Mouse (Mus musculus) forebrain, postnatal 0 days (tissue): ENCODE results near the gene Sipa1l3. TPM values are rescaled to one million over a fixed set of nuclear protein-coding genes. Genes with fewer than 3 reads are reported as not detected.
A peak's percentile ranks its signal among the peaks of the same experiment; 100 is the strongest.

Experiments
- ATAC-seq: fragments of 200-750 bp; cut with Nextera tagmentation; 2 replicates; pipeline ENCODE4 v1.8.0; 2017; ENCODE audit warnings: mild to moderate bottlenecking, moderate library complexity
- DNase-seq: peaks from one replicate; pipeline ENCODE4 v3.0.0-alpha.2; 2015
- H3K27ac ChIP-seq: fragments of 300-500 bp; sonication (generic); 2 replicates; pipeline ENCODE4 v1.5.1; 2014; ENCODE audit warnings: low read depth, mild to moderate bottlenecking, antibody characterized with exemption, low read length, moderate library complexity, mixed read lengths
- H3K27me3 ChIP-seq: fragments of 300-500 bp; sonication (generic); 2 replicates; pipeline ENCODE4 v1.6.1; 2014; ENCODE audit warnings: mild to moderate bottlenecking, low read length, mixed read lengths; ENCODE audit not compliant: insufficient read depth
- H3K36me3 ChIP-seq: fragments of 300-500 bp; sonication (generic); 2 replicates; pipeline ENCODE4 v1.6.1; 2014; ENCODE audit warnings: mild to moderate bottlenecking, moderate library complexity; ENCODE audit not compliant: insufficient read depth
- H3K4me1 ChIP-seq: fragments of 300-500 bp; sonication (generic); 2 replicates; pipeline ENCODE4 v1.6.1; 2014; ENCODE audit warnings: antibody characterized with exemption; ENCODE audit not compliant: insufficient read depth
- H3K4me2 ChIP-seq: fragments of 300-500 bp; sonication (generic); 2 replicates; pipeline ENCODE4 v1.6.1; 2014; ENCODE audit warnings: low read depth, mild to moderate bottlenecking, moderate library complexity
- H3K4me3 ChIP-seq: fragments of 300-500 bp; sonication (generic); 2 replicates; pipeline ENCODE4 v1.5.1; 2014; ENCODE audit warnings: low read depth, low read length, mixed read lengths
- H3K9ac ChIP-seq: fragments of 300-500 bp; sonication (generic); 2 replicates; pipeline ENCODE4 v1.6.1; 2014; ENCODE audit warnings: mild to moderate bottlenecking
- H3K9me3 ChIP-seq: fragments of 300-500 bp; sonication (generic); 2 replicates; pipeline ENCODE4 v1.6.1; 2016; ENCODE audit warnings: low read length
- CTCF ChIP-seq: sonication (generic); IDR thresholded peaks from 2 replicates; pipeline ENCODE4 v1.5.1; 2016; ENCODE audit warnings: antibody characterized with exemption, control low read depth, low read depth
- WGBS: fragments of 180-500 bp; shearing (Covaris S2); extraction: QIAGEN DNeasy Blood & Tissue Kit; methylation state at CpG from one replicate; pipeline ENCODE4 v1.1.7; 2014; 5-methylcytosine and 5-hydroxymethylcytosine counted together
- polyA plus RNA-seq: library from polyadenylated mRNA; unstranded; fragments of >200 nt; fragmentation: Nextera tagmentation; extraction: Ambion mirVana; gene quantifications from 2 replicates; pipeline ENCODE4 v1.2.1, GENCODE M21; 2015
- total RNA-seq: library from RNA; depleted of rRNA; stranded (reverse); fragments of >200 nt; gene quantifications from 2 replicates; pipeline ENCODE4 v1.2.3, GENCODE M21; 2014; rRNA removed

Gene Sipa1l3
- total RNA-seq (26.6 and 44.1 TPM in 2 replicates), polyA plus RNA-seq (5.7 and 12.1 TPM in 2 replicates)

- ATAC-seq (peak; percentile 98), DNase-seq (peak; percentile 98)
- Histone ChIP-seq H3K4me1 (peaks cover 10% of the 10 kb centered on the region), H3K9me3 (no peaks in the 10 kb centered on the region), H3K4me2 (peak within 1 kb of the TSS; percentile 87), H3K27me3 (no peaks in the 10 kb centered on the region), H3K27ac (peak within 1 kb of the TSS; percentile 92), H3K9ac (peak within 1 kb of the TSS; percentile 68), H3K36me3 (no peaks in the 10 kb centered on the region), H3K4me3 (peak within 1 kb of the TSS; percentile 72)
- no peak; the same call in 1 of the 2 replicates for TF ChIP-seq CTCF
- WGBS = 4% methylated on average over 86 of the region's 88 CpGs
Measured at GRCm38 (mm10) chr7:29518421-29519210, at the start of gene Sipa1l3. Gene Sipa1l3, minus strand, starts transcription at chr7:29518641.

GRCm38 (mm10) chr7:29563006-29563405, 44.6 kb upstream of the Sipa1l3 start:
- no peak for TF ChIP-seq CTCF
- Histone ChIP-seq H3K4me2 (no peak overlapping the region), H3K27me3 (no peaks in the 10 kb centered on the region; the same call in 1 of the 2 replicates), H3K27ac (no peak overlapping the region), H3K9me3 (no peaks in the 10 kb centered on the region), H3K4me1 (no peaks in the 10 kb centered on the region), H3K36me3 (no peaks in the 10 kb centered on the region), H3K9ac (no peak overlapping the region), H3K4me3 (no peak overlapping the region)
- no peak for ATAC-seq
- 94% methylated on average over 10 of the region's 10 CpGs for WGBS
- no peak for DNase-seq

- no peaks in the 10 kb centered on the region for H3K27me3 ChIP-seq
- H3K9me3 ChIP-seq = no peaks in the 10 kb centered on the region
- H3K36me3 ChIP-seq = no peaks in the 10 kb centered on the region
- 84% methylated on average over 9 of the region's 9 CpGs for WGBS
- H3K4me3 ChIP-seq = no peak overlapping the region
- no peak overlapping the region for H3K27ac ChIP-seq
- TF ChIP-seq CTCF = no peak
- DNase-seq (no peak), ATAC-seq (no peak)
- no peaks in the 10 kb centered on the region for H3K4me1 ChIP-seq
- no peak overlapping the region for H3K4me2 ChIP-seq
- H3K9ac ChIP-seq = no peak overlapping the region
Measured at GRCm38 (mm10) chr7:29561046-29561445, 42.6 kb upstream of the Sipa1l3 start.

- peak; percentile 38 for TF ChIP-seq CTCF
- ATAC-seq = no peak
Measured at GRCm38 (mm10) chr7:29559290-29559689, 40.8 kb upstream of the Sipa1l3 start.

GRCm38 (mm10) chr7:29558744-29559143, 40.3 kb upstream of the Sipa1l3 start:
- TF ChIP-seq CTCF = no peak
- Histone ChIP-seq H3K36me3 (no peaks in the 10 kb centered on the region), H3K4me2 (no peak overlapping the region), H3K9ac (no peak overlapping the region), H3K9me3 (no peaks in the 10 kb centered on the region), H3K27me3 (no peaks in the 10 kb centered on the region), H3K4me1 (no peaks in the 10 kb centered on the region), H3K4me3 (no peak overlapping the region), H3K27ac (no peak overlapping the region)
- DNase-seq (no peak), ATAC-seq (no peak)
- WGBS = 75% methylated on average over 1 of the region's 1 CpGs

More at GRCm38 (mm10) chr7:29559290-29559689, 40.8 kb upstream of the Sipa1l3 start:
- H3K9me3 ChIP-seq = no peaks in the 10 kb centered on the region
- WGBS = 75% methylated on average over 4 of the region's 4 CpGs
- no peak overlapping the region for H3K27ac ChIP-seq
- no peak overlapping the region for H3K4me3 ChIP-seq
- no peaks in the 10 kb centered on the region for H3K36me3 ChIP-seq
- H3K9ac ChIP-seq = no peak overlapping the region
- H3K4me2 ChIP-seq = no peak overlapping the region
- H3K4me1 ChIP-seq = no peaks in the 10 kb centered on the region
- H3K27me3 ChIP-seq = no peaks in the 10 kb centered on the region
- no peak for DNase-seq

- Histone ChIP-seq H3K9me3 (no peaks in the 10 kb centered on the region), H3K27me3 (no peaks in the 10 kb centered on the region), H3K4me2 (no peak overlapping the region), H3K36me3 (no peaks in the 10 kb centered on the region), H3K4me1 (no peaks in the 10 kb centered on the region), H3K4me3 (no peak overlapping the region), H3K9ac (no peak overlapping the region), H3K27ac (no peak overlapping the region)
- 66% methylated on average over 4 of the region's 4 CpGs for WGBS
- no peak for TF ChIP-seq CTCF
- no peak for ATAC-seq
- no peak for DNase-seq
Measured at GRCm38 (mm10) chr7:29556283-29556682, 37.8 kb upstream of the Sipa1l3 start.

- WGBS = 70% methylated on average over 5 of the region's 5 CpGs
Measured at GRCm38 (mm10) chr7:29555521-29555920, 37.1 kb upstream of the Sipa1l3 start.

More at GRCm38 (mm10) chr7:29555521-29555920, 37.1 kb upstream of the Sipa1l3 start:
- H3K27ac ChIP-seq = no peak overlapping the region
- no peaks in the 10 kb centered on the region for H3K36me3 ChIP-seq
- DNase-seq (no peak), ATAC-seq (no peak)
- H3K9ac ChIP-seq = no peak overlapping the region
- no peaks in the 10 kb centered on the region for H3K9me3 ChIP-seq
- no peaks in the 10 kb centered on the region for H3K4me1 ChIP-seq
- H3K27me3 ChIP-seq = no peaks in the 10 kb centered on the region
- no peak overlapping the region for H3K4me3 ChIP-seq
- H3K4me2 ChIP-seq = no peak overlapping the region
- no peak for TF ChIP-seq CTCF
